Mouse (Mus musculus): Measurements from ENCODE around the gene Rragc. TPM values are rescaled to one million over a fixed set of nuclear protein-coding genes. Genes with fewer than 3 reads are reported as not detected.

The Rragc gene
- polyA plus RNA-seq, 1 experiment from 2014 or later, result 46.3 TPM

Other genes with a start within 250 kb of the Rragc start
- gene Macf1, start 233.1 kb upstream of the Rragc start, polyA plus RNA-seq (2015; fragmentation: Nextera tagmentation; extraction: Ambion mirVana), result 62.6 and 65.9 TPM in 2 replicates
- gene Ndufs5, start 199.2 kb upstream of the Rragc start, polyA plus RNA-seq (2015; fragmentation: Nextera tagmentation; extraction: Ambion mirVana), result 352 and 406 TPM in 2 replicates
- gene Akirin1, start 167.1 kb upstream of the Rragc start, polyA plus RNA-seq (2015; fragmentation: Nextera tagmentation; extraction: Ambion mirVana), result 74.6 and 78.9 TPM in 2 replicates
- 0.61 and 1.3 TPM in 2 replicates for gene Rhbdl2, start 129.6 kb upstream of the Rragc start, polyA plus RNA-seq (2015; fragmentation: Nextera tagmentation; extraction: Ambion mirVana)
- 0.10 and 0.12 TPM in 2 replicates for gene 4933427I04Rik, start 57.8 kb upstream of the Rragc start, polyA plus RNA-seq (2015; fragmentation: Nextera tagmentation; extraction: Ambion mirVana)
- gene Mycbp, start 12.6 kb upstream of the Rragc start, polyA plus RNA-seq (2015; fragmentation: Nextera tagmentation; extraction: Ambion mirVana), result 35.5 and 43.3 TPM in 2 replicates
- gene 4930535I16Rik, start 576 bp downstream of the Rragc start, polyA plus RNA-seq (2015; fragmentation: Nextera tagmentation; extraction: Ambion mirVana), result not detected in 2 replicates